Mouse (Mus musculus): ENCODE results near the gene Ces1h.

- TF ChIP-seq POLR2A (IDR thresholded peaks at IDR 0.05; ENCODE audit: extremely low read depth, insufficient read depth, low read length) (no peak), CTCF (IDR thresholded peaks at IDR 0.05; ENCODE audit: extremely low read depth, insufficient read depth, low read length) (no peak)
Measured at GRCm38 (mm10) chr8:93427195-93427594, 47.7 kb upstream of the Ces1h start.
